ENCODE assay signal across 12 mouse cellular contexts in the genomic region with DNA sequence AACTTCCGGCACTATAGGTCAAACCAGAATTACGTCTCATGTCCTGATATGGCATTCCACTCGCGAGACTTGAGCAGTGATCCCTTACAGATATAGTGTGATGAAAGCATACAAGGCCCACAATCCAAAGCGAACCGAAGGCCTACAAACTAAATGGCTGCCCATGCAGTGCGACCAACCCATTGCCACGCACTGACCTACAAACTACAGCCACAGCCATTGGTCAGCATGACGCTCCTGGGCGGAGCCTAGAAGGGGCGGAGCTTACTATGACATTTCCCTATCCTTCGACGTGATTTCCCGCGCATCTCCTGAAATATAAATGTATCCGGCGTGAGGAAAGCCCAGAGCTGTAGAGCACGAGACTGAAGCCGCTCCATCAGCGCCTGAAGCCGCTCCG. TPM values are rescaled to one million over a fixed set of nuclear protein-coding genes. Genes with fewer than 3 reads are reported as not detected.
DNase-seq lines count a peak whose midpoint lies in the region; ATAC-seq and TF ChIP-seq lines count a peak whose summit lies in the region.
"Had no signal": no experiment of that assay in that cellular context is flagged by ENCODE, and none has a peak within 500 bp of the region (broad histone marks: within the 10 kb centered on the region; RNA-seq: fewer than 3 reads in every experiment).

A gene (plus strand): TSS at position 387 of the 400 bp plus-strand sequence.

- DNase-seq in heart, embryonic 10.5 days (ENCODE audit: low spot score) = no peak
- no peak for DNase-seq in heart, postnatal 10 days
- DNase-seq in stomach, postnatal 0 days (ENCODE audit: low spot score) = no peak
- peak; percentile 9 for DNase-seq in mesoderm, embryonic 11.5 days (ENCODE audit: low read depth, low spot score)
- DNase-seq in ovary, adult 18-20 months (ENCODE audit: low spot score) = no peak
- DNase-seq in adrenal gland, adult 8-10 months = no peak
- DNase-seq: lung, postnatal 4 days had no signal

- peaks cover 14% of the 10 kb centered on the region; the same call in 1 of the 2 replicates for H3K27me3 ChIP-seq in heart, embryonic 10.5 days (ENCODE audit: insufficient read depth, poor library complexity, severe bottlenecking)
- no peaks in the 10 kb centered on the region for H3K27me3 ChIP-seq in stomach, embryonic 15.5 days (replicated peaks)
- H3K27me3 ChIP-seq in stomach, postnatal 0 days (ENCODE audit: control insufficient read depth, insufficient read depth, low read length) = no peaks in the 10 kb centered on the region

- no peak for TF ChIP-seq EP300 in stomach, postnatal 0 days (optimal IDR thresholded peaks at IDR 0.05)

- H3K4me1 ChIP-seq in heart, embryonic 10.5 days = peaks cover 4% of the 10 kb centered on the region
- no peaks in the 10 kb centered on the region for H3K4me1 ChIP-seq in stomach, embryonic 15.5 days
- no peaks in the 10 kb centered on the region for H3K4me1 ChIP-seq in stomach, postnatal 0 days (replicated peaks; ENCODE audit: control insufficient read depth, insufficient read depth)

- ATAC-seq in stomach, embryonic 15.5 days (ENCODE audit: insufficient read depth, low FRiP score, low read depth) = no peak
- no peak for ATAC-seq in stomach, postnatal 0 days (ENCODE audit: low FRiP score, low TSS enrichment)
- no peak for ATAC-seq in megakaryocyte progenitor cell, adult 5-6 weeks (replicated peaks; ENCODE audit: poor library complexity)

- H3K4me3 ChIP-seq in heart, embryonic 10.5 days = peak within 1 kb of the TSS; percentile 38
- H3K4me3 ChIP-seq in stomach, embryonic 15.5 days (replicated peaks) = no peak within 1 kb of the TSS
- H3K4me3 ChIP-seq in stomach, postnatal 0 days (ENCODE audit: low read depth, low read length) = no peak within 1 kb of the TSS

- no peak within 1 kb of the TSS for H3K27ac ChIP-seq in heart, embryonic 10.5 days
- no peak within 1 kb of the TSS for H3K27ac ChIP-seq in stomach, embryonic 15.5 days
- no peak within 1 kb of the TSS for H3K27ac ChIP-seq in stomach, postnatal 0 days (replicated peaks)

- WGBS in heart, embryonic 10.5 days = 43% methylated on average over 22 of the region's 22 CpGs
- WGBS in stomach, embryonic 15.5 days = 60% methylated on average over 22 of the region's 22 CpGs
- WGBS in stomach, postnatal 0 days = 52% methylated on average over 21 of the region's 22 CpGs

- no peak for TF ChIP-seq CTCF in stomach, postnatal 0 days (IDR thresholded peaks at IDR 0.05; ENCODE audit: low read depth)

- H3K36me3 ChIP-seq in heart, embryonic 10.5 days = no peaks in the 10 kb centered on the region
- no peaks in the 10 kb centered on the region for H3K36me3 ChIP-seq in stomach, embryonic 15.5 days
- H3K36me3 ChIP-seq in stomach, postnatal 0 days (ENCODE audit: control insufficient read depth, insufficient read depth, low read length) = no peaks in the 10 kb centered on the region

- H3K9ac ChIP-seq in stomach, embryonic 15.5 days = no peak within 1 kb of the TSS
- no peak within 1 kb of the TSS for H3K9ac ChIP-seq in stomach, postnatal 0 days (ENCODE audit: low read length)

- H3K4me2 ChIP-seq in stomach, embryonic 15.5 days = peak within 1 kb of the TSS; percentile 23; the same call in 1 of the 2 replicates
- no peak within 1 kb of the TSS for H3K4me2 ChIP-seq in stomach, postnatal 0 days (replicated peaks; ENCODE audit: low read depth)

- no peaks in the 10 kb centered on the region for H3K9me3 ChIP-seq in heart, embryonic 10.5 days
- no peaks in the 10 kb centered on the region for H3K9me3 ChIP-seq in stomach, embryonic 15.5 days
- no peaks in the 10 kb centered on the region for H3K9me3 ChIP-seq in stomach, postnatal 0 days (ENCODE audit: control insufficient read depth, low read length)

- intact Hi-C loops in heart, postnatal 10 days (cut with DNase I) = no loop called here

RNA-seq across cellular contexts. Expression of the gene that starts here (rescaled TPM):
- polyA plus RNA-seq in heart, embryonic 10.5 days (2016; fragmentation: Nextera tagmentation; extraction: Ambion mirVana) = not detected in 2 replicates
- total RNA-seq in heart, postnatal 10 days (2021) = not detected
- polyA plus RNA-seq in stomach, embryonic 15.5 days (2015; fragmentation: Nextera tagmentation; extraction: Ambion mirVana) = not detected in 2 replicates
- polyA plus RNA-seq in stomach, postnatal 0 days (2015; fragmentation: Nextera tagmentation; extraction: Ambion mirVana) = not detected in 2 replicates
- not detected for total RNA-seq in adrenal gland, adult 8-10 months (2022)
- not detected in 2 replicates for total RNA-seq in megakaryocyte progenitor cell, adult 5-6 weeks (2015)
- total RNA-seq in megakaryocyte progenitor cell, adult 5-6 weeks (2017) = not detected in 2 replicates
- polyA plus RNA-seq: gonadal fat pad, adult 2 months; large intestine, adult 2 months; limb, embryonic 14.5 days had no signal
